Mouse (Mus musculus): ENCODE data around the gene Lgr6. TPM values are rescaled to one million over a fixed set of nuclear protein-coding genes. Genes with fewer than 3 reads are reported as not detected.
A peak's percentile ranks its signal among the peaks of the same experiment; 100 is the strongest.

The Lgr6 gene
- polyA plus RNA-seq, 1 experiment from 2014 or later, result 0.15 TPM

- Histone ChIP-seq H3K4me1 (peaks cover 36% of the 10 kb centered on the region), H3K4me3 (no peak overlapping the region), H3K9ac (no peak overlapping the region), H3K27ac (no peak overlapping the region), H3K27me3 (0 out of 2 replicates have a peak, but pooled peaks cover 4% of the 10 kb centered on the region), H3K9me3 (replicated peaks) (no peaks in the 10 kb centered on the region), H3K4me2 (no peak overlapping the region), H3K36me3 (ENCODE audit: poor library complexity, severe bottlenecking) (no peaks in the 10 kb centered on the region)
- 81% methylated on average over 5 of the region's 5 CpGs for WGBS
- no peak for ATAC-seq
These were observed 83.1 kb downstream of the Lgr6 start for GRCm38 (mm10) chr1:135021936-135022335.

DNA sequence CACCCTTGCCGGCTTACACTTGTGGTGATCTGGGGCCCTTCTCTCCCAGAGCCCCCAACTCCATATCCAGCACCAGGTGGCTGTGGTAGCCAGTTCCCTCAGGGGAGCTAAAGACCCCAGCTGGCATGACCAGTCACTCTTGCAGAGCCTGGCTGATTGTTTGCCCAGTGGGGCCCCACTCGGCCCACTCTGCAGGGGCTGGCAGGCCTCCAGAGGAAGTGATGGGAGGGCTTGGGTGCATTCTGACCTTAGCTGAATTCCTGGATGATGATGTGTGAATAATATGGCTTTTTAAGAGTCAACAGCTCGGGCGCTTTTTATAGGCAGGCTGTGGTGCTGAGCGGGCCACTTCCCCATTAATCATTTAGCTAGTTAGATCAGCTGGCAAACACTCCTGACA lies 84.1 kb downstream of the Lgr6 start:
- no peaks in the 10 kb centered on the region for H3K36me3 ChIP-seq (ENCODE audit: poor library complexity, severe bottlenecking)
- H3K4me3 ChIP-seq, result no peak overlapping the region
- H3K4me1 ChIP-seq, result peaks cover 33% of the 10 kb centered on the region
- no peak overlapping the region for H3K9ac ChIP-seq
- H3K9me3 ChIP-seq (replicated peaks), result no peaks in the 10 kb centered on the region
- 0 out of 2 replicates have a peak, but pooled peaks cover 4% of the 10 kb centered on the region for H3K27me3 ChIP-seq
- H3K4me2 ChIP-seq, result no peak overlapping the region
- 24% methylated on average over 5 of the region's 5 CpGs for WGBS
- H3K27ac ChIP-seq, result no peak overlapping the region
- peak; percentile 50; the same call in 1 of the 2 replicates for ATAC-seq

DNA sequence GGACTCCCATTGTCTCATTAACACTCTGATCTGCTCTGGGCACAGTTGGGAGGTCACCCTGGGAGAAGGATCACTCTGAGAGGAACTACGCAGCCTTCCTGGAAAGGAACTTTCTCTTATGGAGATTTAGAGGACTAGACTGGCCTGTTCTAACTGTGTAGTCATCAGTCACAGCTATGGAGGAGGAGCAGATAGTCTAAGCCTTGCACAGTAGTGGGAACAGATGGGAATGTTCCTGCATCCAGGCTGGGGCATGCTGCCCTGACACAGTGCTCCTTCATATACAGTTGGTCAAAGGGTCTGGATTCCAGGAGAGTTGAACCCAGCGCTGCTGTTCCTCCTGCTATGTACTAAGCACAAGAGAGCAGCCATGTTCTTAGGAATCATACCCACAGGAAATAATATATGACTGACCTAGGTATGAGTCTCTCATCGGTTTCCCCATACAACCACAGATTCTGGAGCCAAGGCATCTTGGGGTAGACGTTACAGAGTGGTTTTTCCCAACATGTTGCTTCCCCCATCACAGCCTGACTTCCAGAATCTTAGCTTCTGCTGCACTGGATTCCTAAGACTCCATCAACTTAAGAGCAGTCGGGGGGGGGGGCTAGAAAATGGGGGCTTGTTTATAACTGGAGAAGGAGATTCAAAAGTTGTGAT lies 84.7 kb downstream of the Lgr6 start:
- Histone ChIP-seq H3K9me3 (replicated peaks) (no peaks in the 10 kb centered on the region), H3K4me3 (no peak overlapping the region), H3K36me3 (ENCODE audit: poor library complexity, severe bottlenecking) (no peaks in the 10 kb centered on the region), H3K27me3 (0 out of 2 replicates have a peak, but pooled peaks cover 4% of the 10 kb centered on the region), H3K9ac (no peak overlapping the region), H3K4me2 (no peak overlapping the region), H3K4me1 (peaks cover 33% of the 10 kb centered on the region), H3K27ac (no peak overlapping the region)
- WGBS, result 87% methylated on average over 5 of the region's 5 CpGs
- no peak for ATAC-seq

GRCm38 (mm10) chr1:135019775-135020167 lies 85.3 kb downstream of the Lgr6 start:
- 62% methylated on average over 4 of the region's 4 CpGs for WGBS
- H3K9ac ChIP-seq, result no peak overlapping the region
- no peak overlapping the region for H3K4me3 ChIP-seq
- peaks cover 33% of the 10 kb centered on the region for H3K4me1 ChIP-seq
- H3K27me3 ChIP-seq, result 0 out of 2 replicates have a peak, but pooled peaks cover 4% of the 10 kb centered on the region
- no peak overlapping the region for H3K27ac ChIP-seq
- H3K9me3 ChIP-seq (replicated peaks), result no peaks in the 10 kb centered on the region
- H3K36me3 ChIP-seq (ENCODE audit: poor library complexity, severe bottlenecking), result no peaks in the 10 kb centered on the region
- ATAC-seq, result no peak; the same call in 1 of the 2 replicates
- H3K4me2 ChIP-seq, result peak overlapping the region; percentile 23; the same call in 1 of the 2 replicates

DNA sequence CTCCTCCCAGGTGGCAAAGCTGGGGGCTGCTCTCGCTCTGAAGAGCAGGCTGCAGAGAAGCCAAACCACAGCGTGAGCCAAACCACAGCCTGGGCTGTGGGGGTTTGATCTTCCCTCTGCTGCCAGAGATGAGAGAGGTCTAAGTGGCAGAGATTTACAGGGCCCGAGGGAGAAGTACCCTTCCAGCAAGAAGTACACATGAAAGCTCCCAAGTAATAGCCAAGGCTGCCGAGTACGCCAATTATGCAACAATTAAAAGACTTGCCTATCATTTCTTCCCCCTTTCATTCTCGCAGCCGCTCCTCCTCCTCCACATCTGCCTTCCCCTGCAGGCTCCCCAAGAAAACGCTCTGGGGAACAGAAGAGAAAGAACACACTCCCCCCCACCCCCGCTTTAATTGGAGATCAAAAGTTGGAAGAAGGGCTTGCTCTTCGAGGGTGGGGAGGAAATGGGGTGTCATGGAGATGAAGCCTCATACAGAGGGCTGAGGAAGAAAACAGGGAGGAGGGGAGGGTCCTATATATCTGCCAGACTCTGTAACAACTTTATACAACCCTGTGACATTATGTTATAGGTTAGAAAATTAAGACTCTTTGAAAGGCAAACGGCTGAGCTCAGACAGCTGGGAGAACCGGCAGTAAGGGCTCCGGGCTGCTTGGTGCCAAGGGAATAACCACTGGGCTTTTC lies 85.8 kb downstream of the Lgr6 start:
- Histone ChIP-seq H3K4me2 (peak overlapping the region; percentile 23), H3K27me3 (0 out of 2 replicates have a peak, but pooled peaks cover 4% of the 10 kb centered on the region), H3K9me3 (replicated peaks) (no peaks in the 10 kb centered on the region), H3K9ac (no peak overlapping the region), H3K36me3 (ENCODE audit: poor library complexity, severe bottlenecking) (no peaks in the 10 kb centered on the region), H3K4me1 (peaks cover 33% of the 10 kb centered on the region), H3K27ac (0 out of 2 replicates have a peak overlapping the region, but pooled peaks have one; percentile 1), H3K4me3 (no peak overlapping the region)
- whole genome bisulfite sequencing, result 19% methylated on average over 13 of the region's 13 CpGs
- peak; percentile 57; the same call in 1 of the 2 replicates for ATAC-seq

- 0 out of 2 replicates have a peak, but pooled peaks cover 4% of the 10 kb centered on the region for H3K27me3 ChIP-seq
- H3K4me3 ChIP-seq, result no peak overlapping the region
- H3K4me1 ChIP-seq, result peaks cover 33% of the 10 kb centered on the region
- no peak overlapping the region for H3K4me2 ChIP-seq
- no peak for ATAC-seq
- H3K9me3 ChIP-seq (replicated peaks), result no peaks in the 10 kb centered on the region
- H3K9ac ChIP-seq, result no peak overlapping the region
- H3K27ac ChIP-seq, result no peak overlapping the region
- no peaks in the 10 kb centered on the region for H3K36me3 ChIP-seq (ENCODE audit: poor library complexity, severe bottlenecking)
- 93% methylated on average over 2 of the region's 2 CpGs for WGBS
These were observed 87.4 kb downstream of the Lgr6 start for GRCm38 (mm10) chr1:135017656-135018015.

GRCm38 (mm10) chr1:135016907-135017655 lies 88.0 kb downstream of the Lgr6 start:
- Histone ChIP-seq H3K27ac (no peak overlapping the region), H3K27me3 (0 out of 2 replicates have a peak, but pooled peaks cover 4% of the 10 kb centered on the region), H3K4me1 (peaks cover 33% of the 10 kb centered on the region), H3K9ac (no peak overlapping the region), H3K4me3 (no peak overlapping the region), H3K36me3 (ENCODE audit: poor library complexity, severe bottlenecking) (no peaks in the 10 kb centered on the region), H3K9me3 (replicated peaks) (no peaks in the 10 kb centered on the region), H3K4me2 (no peak overlapping the region)
- no peak for ATAC-seq
- 88% methylated on average over 10 of the region's 10 CpGs for WGBS

DNA sequence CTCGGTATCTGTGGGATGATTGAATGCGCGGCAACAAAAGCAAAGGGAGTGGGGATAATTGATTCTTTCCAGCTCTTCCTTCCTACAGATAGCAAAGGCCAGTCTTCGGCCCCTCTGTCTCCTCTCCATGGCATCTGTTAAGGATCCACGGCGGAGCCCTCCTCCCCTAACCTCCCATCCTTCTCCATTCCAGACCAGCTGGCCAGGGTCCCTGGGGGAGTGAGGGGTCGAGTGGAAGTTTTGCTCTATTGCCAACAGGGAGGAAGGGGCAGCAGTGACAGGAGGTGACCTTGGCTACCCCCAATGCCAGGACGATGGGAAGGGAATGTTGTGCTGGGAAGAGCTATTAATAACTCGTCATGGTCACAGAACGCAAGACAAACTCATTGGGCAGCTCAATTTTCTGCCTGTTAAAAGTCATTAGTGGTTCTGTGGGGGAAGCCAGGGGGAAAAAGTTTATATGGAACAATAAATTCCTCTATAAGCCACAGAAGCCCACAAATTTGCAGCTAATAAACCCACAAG lies 90.1 kb downstream of the Lgr6 start:
- no peak for ATAC-seq
- 76% methylated on average over 10 of the region's 10 CpGs for WGBS
- H3K4me1 ChIP-seq, result peaks cover 16% of the 10 kb centered on the region
- 0 out of 2 replicates have a peak, but pooled peaks cover 4% of the 10 kb centered on the region for H3K27me3 ChIP-seq
- H3K9me3 ChIP-seq (replicated peaks), result no peaks in the 10 kb centered on the region
- no peaks in the 10 kb centered on the region for H3K36me3 ChIP-seq (ENCODE audit: poor library complexity, severe bottlenecking)
- H3K27ac ChIP-seq, result no peak overlapping the region
- H3K4me3 ChIP-seq, result no peak overlapping the region
- H3K9ac ChIP-seq, result no peak overlapping the region
- H3K4me2 ChIP-seq, result no peak overlapping the region

DNA sequence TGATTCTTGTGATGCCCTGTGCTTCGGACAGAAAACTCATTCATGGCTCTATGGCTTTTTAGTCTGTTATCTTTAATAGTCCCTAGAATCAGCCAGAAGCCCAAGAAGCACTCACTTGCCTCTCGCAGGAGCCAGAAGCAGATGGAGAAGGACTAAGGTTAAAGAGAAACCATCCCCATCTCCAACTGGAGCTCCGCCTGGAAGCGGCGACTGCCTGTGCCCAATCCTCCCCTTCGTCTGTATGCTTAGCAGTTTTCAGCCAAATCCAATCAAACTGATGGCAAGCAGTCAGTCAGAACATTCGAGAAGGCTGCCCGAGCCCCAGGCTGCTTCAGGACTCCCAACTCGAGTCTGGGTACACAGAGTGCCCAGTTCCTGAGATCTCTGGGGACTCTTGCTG lies 92.6 kb downstream of the Lgr6 start:
- no peak overlapping the region for H3K4me2 ChIP-seq
- H3K9me3 ChIP-seq (replicated peaks), result no peaks in the 10 kb centered on the region
- 80% methylated on average over 9 of the region's 9 CpGs for WGBS

DNA sequence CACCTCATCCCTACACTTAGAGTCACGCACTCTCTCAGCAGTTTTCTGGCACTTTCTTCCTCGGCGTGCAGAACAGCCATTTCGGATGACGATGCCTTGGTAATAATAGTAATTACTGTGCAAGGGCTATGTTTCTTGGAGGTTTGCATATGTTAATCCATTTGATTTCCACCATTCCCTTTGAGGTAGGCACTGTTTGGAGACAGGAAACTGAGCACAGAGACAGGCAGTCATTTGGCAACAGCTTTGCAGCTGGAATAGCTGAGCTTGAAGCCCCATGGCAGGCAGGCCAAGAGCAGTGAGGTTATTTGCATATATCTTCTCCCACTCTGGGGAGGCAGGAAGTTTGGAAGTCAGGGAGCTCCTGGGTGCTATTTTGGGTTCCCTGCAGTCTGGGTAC lies 93.2 kb downstream of the Lgr6 start:
- ATAC-seq, result no peak
- H3K27me3 ChIP-seq, result no peaks in the 10 kb centered on the region
- no peak overlapping the region for H3K9ac ChIP-seq
- H3K9me3 ChIP-seq (replicated peaks), result no peaks in the 10 kb centered on the region
- H3K4me3 ChIP-seq, result no peak overlapping the region
- H3K4me2 ChIP-seq, result no peak overlapping the region
- no peaks in the 10 kb centered on the region for H3K36me3 ChIP-seq (ENCODE audit: poor library complexity, severe bottlenecking)
- no peaks in the 10 kb centered on the region for H3K4me1 ChIP-seq
- H3K27ac ChIP-seq, result no peak overlapping the region
- 83% methylated on average over 5 of the region's 5 CpGs for WGBS

More for the DNA sequence above, 92.6 kb downstream of the Lgr6 start:
- no peak overlapping the region for H3K9ac ChIP-seq
- no peaks in the 10 kb centered on the region for H3K4me1 ChIP-seq
- H3K36me3 ChIP-seq (ENCODE audit: poor library complexity, severe bottlenecking), result no peaks in the 10 kb centered on the region
- H3K4me3 ChIP-seq, result no peak overlapping the region
- 0 out of 2 replicates have a peak, but pooled peaks cover 4% of the 10 kb centered on the region for H3K27me3 ChIP-seq
- no peak overlapping the region for H3K27ac ChIP-seq
- ATAC-seq, result no peak

DNA sequence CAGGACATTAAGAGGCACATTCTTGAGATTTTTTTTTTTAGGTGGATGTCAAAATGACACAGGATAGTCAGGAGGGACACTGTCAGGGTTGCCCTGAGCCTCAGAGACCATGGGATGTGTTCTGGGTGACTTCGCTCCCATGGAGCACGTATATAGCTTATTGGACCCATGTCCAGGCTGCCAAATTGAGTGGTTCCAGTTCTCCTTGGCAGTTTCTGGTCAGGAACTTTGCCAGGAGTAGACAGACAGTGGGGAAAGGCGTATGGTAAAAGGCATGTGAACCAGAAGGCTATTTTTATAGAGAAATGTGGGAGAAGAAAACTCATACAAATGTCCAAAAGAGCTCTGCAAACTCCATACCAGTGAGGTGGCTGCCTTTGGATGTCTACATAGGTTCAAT lies 95.2 kb downstream of the Lgr6 start:
- Histone ChIP-seq H3K4me2 (no peak overlapping the region), H3K4me1 (no peaks in the 10 kb centered on the region), H3K4me3 (no peak overlapping the region), H3K9ac (no peak overlapping the region), H3K27ac (no peak overlapping the region), H3K36me3 (ENCODE audit: poor library complexity, severe bottlenecking) (no peaks in the 10 kb centered on the region), H3K27me3 (no peaks in the 10 kb centered on the region), H3K9me3 (replicated peaks) (no peaks in the 10 kb centered on the region)
- ATAC-seq, result no peak
- WGBS, result 86% methylated on average over 3 of the region's 3 CpGs

GRCm38 (mm10) chr1:135005696-135006095 lies 99.4 kb downstream of the Lgr6 start:
- Histone ChIP-seq H3K4me2 (no peak overlapping the region), H3K27ac (no peak overlapping the region), H3K9ac (no peak overlapping the region), H3K9me3 (replicated peaks) (no peaks in the 10 kb centered on the region), H3K4me1 (no peaks in the 10 kb centered on the region), H3K36me3 (ENCODE audit: poor library complexity, severe bottlenecking) (no peaks in the 10 kb centered on the region), H3K4me3 (no peak overlapping the region), H3K27me3 (no peaks in the 10 kb centered on the region)
- WGBS, result 53% methylated on average over 7 of the region's 7 CpGs
- no peak for ATAC-seq

Measured in forebrain, embryonic 13.5 days (tissue).